Mouse (Mus musculus) spleen, adult 2 months (tissue): ENCODE data around the gene Ptprf.

Experiments
- CTCF ChIP-seq: fragments of 200-500 bp; IDR thresholded peaks from 2 replicates; pipeline ENCODE4 v1.5.1; 2011; ENCODE audit warnings: mild to moderate bottlenecking, inconsistent platforms; ENCODE audit not compliant: insufficient read depth, insufficient read length, insufficient replicate concordance; ENCODE audit errors: extremely low read depth
- POLR2A ChIP-seq: fragments of 200-500 bp; IDR thresholded peaks from 2 replicates; pipeline ENCODE4 v1.6.1; 2011; ENCODE audit warnings: low read depth, low read length, inconsistent platforms

GRCm38 (mm10) chr4:118326476-118326875 lies 35.3 kb upstream of the Ptprf start:
- TF ChIP-seq POLR2A (no peak), CTCF (no peak)
